Mouse (Mus musculus) large intestine, adult 2 months (tissue): ENCODE data around the gene Gpx6. TPM values are rescaled to one million over a fixed set of nuclear protein-coding genes. Genes with fewer than 3 reads are reported as not detected.

ENCODE experiments used
- DNase-seq: peaks from one replicate; pipeline ENCODE4 v3.0.0-alpha.2; 2012; ENCODE audit warnings: low read depth, low spot score
- WGBS: fragments of 180-500 bp; shearing (Covaris S2); methylation state at CpG from one replicate; pipeline ENCODE4 v1.1.7; 2018; 5-methylcytosine and 5-hydroxymethylcytosine counted together
- polyA plus RNA-seq: library from polyadenylated mRNA; depleted of rRNA; stranded (reverse); fragments of >200 nt; gene quantifications from 2 replicates; pipeline ENCODE4 v1.2.3, GENCODE M21; 2012; rRNA removed

Gpx6 gene
- polyA plus RNA-seq, 1 experiment = not detected

- 15% methylated on average over 18 of the region's 18 CpGs for WGBS
- no peak for DNase-seq
Observed at GRCm38 (mm10) chr13:21321890-21322494, 10.1 kb downstream of the Gpx6 start.

- 27% methylated on average over 18 of the region's 18 CpGs for WGBS
- no peak for DNase-seq
Observed at GRCm38 (mm10) chr13:21322509-21323375, 10.8 kb downstream of the Gpx6 start.

- WGBS = 68% methylated on average over 6 of the region's 6 CpGs
- no peak for DNase-seq
Observed at GRCm38 (mm10) chr13:21323405-21323804, 11.5 kb downstream of the Gpx6 start.

GRCm38 (mm10) chr13:21326191-21326590, 14.3 kb downstream of the Gpx6 start:
- peak; percentile 8 for DNase-seq
- WGBS = 9% methylated on average over 4 of the region's 4 CpGs

- peak; percentile 72 for DNase-seq
- WGBS = under 1% methylated on average over 24 of the region's 24 CpGs
Observed at GRCm38 (mm10) chr13:21326657-21327211, 14.8 kb downstream of the Gpx6 start.

GRCm38 (mm10) chr13:21327424-21327823, 15.5 kb downstream of the Gpx6 start:
- 2% methylated on average over 9 of the region's 9 CpGs for WGBS
- DNase-seq = no peak

- DNase-seq = no peak
- WGBS = 86% methylated on average over 1 of the region's 1 CpGs
Observed at GRCm38 (mm10) chr13:21346610-21347009, 34.7 kb downstream of the Gpx6 start, which contains the start of gene Olfr1367. TSS of gene Olfr1367 (plus strand) at chr13:21346910.

- DNase-seq = no peak
Observed at GRCm38 (mm10) chr13:21350593-21350992, 38.7 kb downstream of the Gpx6 start.

GRCm38 (mm10) chr13:21362621-21363248, 50.8 kb downstream of the Gpx6 start, which contains the start of gene Zscan12:
TSS of gene Zscan12 (plus strand) at chr13:21362820.
- WGBS = 1% methylated on average over 29 of the region's 29 CpGs

GRCm38 (mm10) chr13:21363719-21364118, 51.8 kb downstream of the Gpx6 start:
- no peak for DNase-seq
- 74% methylated on average over 12 of the region's 12 CpGs for WGBS

More at GRCm38 (mm10) chr13:21362621-21363248, 50.8 kb downstream of the Gpx6 start, which contains the start of gene Zscan12:
- DNase-seq = peak; percentile 84

GRCm38 (mm10) chr13:21366635-21367034, 54.7 kb downstream of the Gpx6 start:
- DNase-seq = no peak
- WGBS = 77% methylated on average over 6 of the region's 6 CpGs

Other genes with a start within 250 kb of the Gpx6 start
- gene Olfr1370, start 237.2 kb upstream of the Gpx6 start, polyA plus RNA-seq = not detected in 2 replicates
- gene Olfr1369-ps1, start 200.6 kb upstream of the Gpx6 start, polyA plus RNA-seq = not detected in 2 replicates
- gene Olfr263, start 182.5 kb upstream of the Gpx6 start, polyA plus RNA-seq = not detected in 2 replicates
- not detected in 2 replicates for gene Olfr1368, start 166.3 kb upstream of the Gpx6 start, polyA plus RNA-seq
- 31.7 and 33.0 TPM in 2 replicates for gene Trim27, start 132.7 kb upstream of the Gpx6 start, polyA plus RNA-seq
- gene Gpx5, start 19.4 kb upstream of the Gpx6 start, polyA plus RNA-seq = 0.53 and 1.4 TPM in 2 replicates
- gene Olfr1367, start 34.8 kb downstream of the Gpx6 start, polyA plus RNA-seq = not detected in 2 replicates
- 0.78 and 0.86 TPM in 2 replicates for gene Zscan12, start 50.7 kb downstream of the Gpx6 start, polyA plus RNA-seq
- 11.2 and 21.9 TPM in 2 replicates for gene Zkscan3, start 90.6 kb downstream of the Gpx6 start, polyA plus RNA-seq
- gene Pgbd1, start 128.9 kb downstream of the Gpx6 start, polyA plus RNA-seq = 0.27 and 0.70 TPM in 2 replicates
- 8.3 and 11.0 TPM in 2 replicates for gene Zscan26, start 141.6 kb downstream of the Gpx6 start, polyA plus RNA-seq
- gene Nkapl, start 156.4 kb downstream of the Gpx6 start, polyA plus RNA-seq = 0.10 TPM in 1 of 2 replicates, not detected in the other
- 0.21 and 0.44 TPM in 2 replicates for gene Zkscan4, start 166.8 kb downstream of the Gpx6 start, polyA plus RNA-seq
- not detected in 2 replicates for gene Gm10065, start 167.3 kb downstream of the Gpx6 start, polyA plus RNA-seq
- 0.08 and 0.09 TPM in 2 replicates for gene AK157302, start 183.1 kb downstream of the Gpx6 start, polyA plus RNA-seq
- 23.7 and 33.7 TPM in 2 replicates for gene Gm11273, start 189.3 kb downstream of the Gpx6 start, polyA plus RNA-seq
- gene Zkscan8, start 219.0 kb downstream of the Gpx6 start, polyA plus RNA-seq = 1.7 and 2.7 TPM in 2 replicates
- gene Olfr1366, start 230.7 kb downstream of the Gpx6 start, polyA plus RNA-seq = not detected in 2 replicates
- gene Olfr1535, start 247.8 kb downstream of the Gpx6 start, polyA plus RNA-seq = not detected in 2 replicates